Mouse (Mus musculus) right cerebral cortex, postnatal 25 days (tissue): ENCODE data around the gene Vmn1r230.

Source experiments
- DNase-seq: peaks from one replicate; pipeline ENCODE4 v3.0.0; 2022

The Vmn1r230 gene

GRCm38 (mm10) chr17:20840144-20840543, at the start of gene Vmn1r230:
Gene Vmn1r230, plus strand, starts transcription at chr17:20840444.
- DNase-seq: no peak

DNA sequence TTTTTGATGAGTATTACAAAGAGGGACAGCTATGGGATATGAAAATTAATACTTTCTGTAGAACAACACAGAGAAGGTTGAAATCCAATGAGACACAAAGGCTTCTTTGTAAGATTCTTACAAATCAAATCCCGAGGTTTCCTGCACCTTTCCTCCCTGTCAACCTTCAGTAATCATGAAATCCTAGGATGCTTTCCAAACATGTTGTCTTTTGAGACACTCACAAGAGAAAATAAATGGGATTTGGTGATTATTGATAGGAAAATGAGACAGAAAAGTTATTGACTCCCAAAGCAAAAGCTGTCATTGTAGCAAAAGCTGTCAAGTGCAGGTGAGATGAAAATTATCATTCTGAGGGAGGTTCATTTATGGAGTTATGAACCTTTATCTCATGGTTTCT, 29.0 kb upstream of the Vmn1r230 start, which contains the start of gene Vmn1r229:
Gene Vmn1r229, plus strand, starts transcription at position 301 of the 400 bp plus-strand sequence.
- no peak for DNase-seq
